Mouse (Mus musculus): ENCODE results near the gene Plcb4. TPM values are rescaled to one million over a fixed set of nuclear protein-coding genes. Genes with fewer than 3 reads are reported as not detected.

The Plcb4 gene
- polyA plus RNA-seq, 1 experiment from 2014 or later: 29.3 TPM

GRCm38 (mm10) chr2:135797677-135798546 lies 139.1 kb downstream of the Plcb4 start:
- Histone ChIP-seq H3K4me3 (ENCODE audit: low read depth, low read length) (no peak overlapping the region), H3K27ac (ENCODE audit: low read depth, low read length) (no peak overlapping the region), H3K27me3 (ENCODE audit: control insufficient read depth, insufficient read depth, low read length) (no peaks in the 10 kb centered on the region), H3K36me3 (ENCODE audit: control insufficient read depth, insufficient read depth, low read length) (no peaks in the 10 kb centered on the region), H3K9me3 (ENCODE audit: control insufficient read depth, low read length) (no peaks in the 10 kb centered on the region), H3K4me1 (replicated peaks; ENCODE audit: control insufficient read depth, insufficient read depth, low read length) (0 out of 2 replicates have a peak, but pooled peaks cover 2% of the 10 kb centered on the region), H3K9ac (ENCODE audit: low read depth, low read length) (no peak overlapping the region), H3K4me2 (replicated peaks; ENCODE audit: low read depth, low read length) (no peak overlapping the region)
- DNase-seq (ENCODE audit: low spot score) (peak; percentile 28), ATAC-seq (ENCODE audit: low FRiP score) (peak; percentile 50; the same call in 1 of the 2 replicates)
- 43% methylated on average over 5 of the region's 5 CpGs for WGBS

DNA sequence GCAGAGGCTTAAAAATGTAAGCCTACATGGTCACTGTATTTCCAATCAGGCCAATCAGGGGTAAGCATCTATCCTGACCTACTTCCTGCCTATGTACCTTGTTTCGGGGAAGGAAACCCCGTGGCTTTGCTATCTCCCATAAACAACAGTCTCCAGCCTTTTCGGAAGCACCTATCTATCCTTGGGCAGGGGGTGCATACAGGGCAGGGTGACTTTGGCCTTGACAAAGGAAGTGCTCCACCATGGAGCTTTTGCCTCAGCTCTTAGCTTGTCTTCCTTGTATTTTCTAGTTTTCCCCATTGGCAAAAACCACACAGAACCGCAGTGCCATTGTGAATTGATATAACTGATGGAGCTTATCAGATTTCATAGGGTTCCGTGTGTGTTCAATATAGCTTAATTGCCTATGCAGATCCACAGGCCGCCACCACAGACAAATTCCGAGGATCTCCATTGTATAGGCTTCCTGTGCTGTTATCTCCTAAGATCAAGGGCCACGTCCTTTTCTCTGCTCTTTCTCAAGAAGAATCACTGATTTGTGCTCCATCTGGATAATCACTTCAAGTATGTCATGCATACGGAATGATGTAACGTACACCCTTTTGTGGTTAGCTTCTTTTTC lies 140.4 kb downstream of the Plcb4 start:
- Histone ChIP-seq H3K4me3 (ENCODE audit: low read depth, low read length) (no peak overlapping the region), H3K36me3 (ENCODE audit: control insufficient read depth, insufficient read depth, low read length) (no peaks in the 10 kb centered on the region), H3K9me3 (ENCODE audit: control insufficient read depth, low read length) (no peaks in the 10 kb centered on the region), H3K4me1 (replicated peaks; ENCODE audit: control insufficient read depth, insufficient read depth, low read length) (0 out of 2 replicates have a peak, but pooled peaks cover 2% of the 10 kb centered on the region), H3K27ac (ENCODE audit: low read depth, low read length) (no peak overlapping the region), H3K27me3 (ENCODE audit: control insufficient read depth, insufficient read depth, low read length) (no peaks in the 10 kb centered on the region), H3K4me2 (replicated peaks; ENCODE audit: low read depth, low read length) (no peak overlapping the region), H3K9ac (ENCODE audit: low read depth, low read length) (no peak overlapping the region)
- ATAC-seq (ENCODE audit: low FRiP score) (no peak), DNase-seq (ENCODE audit: low spot score) (no peak)
- WGBS: 82% methylated on average over 10 of the region's 10 CpGs

DNA sequence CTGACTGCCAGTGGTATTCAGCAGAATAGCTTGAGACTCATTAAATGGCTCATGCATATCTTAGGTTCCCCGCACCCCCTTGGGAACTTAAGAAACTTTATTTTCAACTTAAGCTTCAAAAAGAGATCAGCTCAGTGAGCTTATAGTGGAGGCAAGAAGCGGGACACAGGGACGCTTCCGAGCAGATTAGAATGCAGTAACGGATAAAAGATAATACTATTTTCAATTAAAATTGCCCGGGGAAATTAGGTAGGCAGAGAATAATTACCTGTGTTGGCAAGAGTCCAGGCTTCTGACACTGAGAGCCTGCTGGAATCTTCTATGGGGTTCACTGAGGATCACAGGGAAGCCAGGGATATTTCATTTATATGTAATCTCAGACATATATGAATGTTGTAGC lies 141.6 kb downstream of the Plcb4 start:
- 0 out of 2 replicates have a peak, but pooled peaks cover 2% of the 10 kb centered on the region for H3K4me1 ChIP-seq (replicated peaks; ENCODE audit: control insufficient read depth, insufficient read depth, low read length)

DNA sequence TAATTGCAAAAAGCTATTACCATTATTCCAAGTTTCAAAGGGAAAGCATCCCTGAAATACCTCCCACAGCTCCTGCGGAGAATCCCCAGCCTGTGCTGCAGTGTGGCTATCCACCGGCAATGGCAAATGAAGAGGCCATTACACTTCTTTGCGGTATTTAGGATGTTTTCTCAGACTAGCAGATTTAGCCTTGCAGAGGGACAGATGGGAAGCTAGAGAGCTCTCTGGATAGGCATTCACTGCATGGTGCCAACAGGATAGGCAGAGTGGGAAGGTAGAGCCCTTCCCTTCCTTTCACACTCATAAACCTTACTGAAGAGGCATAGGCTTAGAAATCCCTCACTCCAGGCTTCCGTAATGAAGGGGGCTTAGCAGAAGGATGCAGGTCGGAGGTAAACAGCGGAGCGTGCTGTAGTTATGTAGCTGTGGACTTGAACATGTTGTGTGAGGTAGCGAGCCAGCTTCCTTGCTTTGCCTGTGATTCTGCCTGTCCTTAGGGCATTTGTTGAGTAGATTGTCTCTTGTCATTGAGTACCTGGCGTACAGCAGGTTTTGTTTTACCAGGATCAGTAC lies 144.2 kb downstream of the Plcb4 start:
- H3K4me2 ChIP-seq (replicated peaks; ENCODE audit: low read depth, low read length): no peak overlapping the region
- no peaks in the 10 kb centered on the region for H3K36me3 ChIP-seq (ENCODE audit: control insufficient read depth, insufficient read depth, low read length)
- H3K27ac ChIP-seq (ENCODE audit: low read depth, low read length): no peak overlapping the region
- H3K9me3 ChIP-seq (ENCODE audit: control insufficient read depth, low read length): no peaks in the 10 kb centered on the region
- no peak overlapping the region for H3K4me3 ChIP-seq (ENCODE audit: low read depth, low read length)
- 93% methylated on average over 9 of the region's 9 CpGs for WGBS
- ATAC-seq (ENCODE audit: low FRiP score) (no peak), DNase-seq (ENCODE audit: low spot score) (no peak)
- no peaks in the 10 kb centered on the region for H3K27me3 ChIP-seq (ENCODE audit: control insufficient read depth, insufficient read depth, low read length)
- H3K9ac ChIP-seq (ENCODE audit: low read depth, low read length): no peak overlapping the region
- H3K4me1 ChIP-seq (replicated peaks; ENCODE audit: control insufficient read depth, insufficient read depth, low read length): no peaks in the 10 kb centered on the region

More for the DNA sequence above, 141.6 kb downstream of the Plcb4 start:
- ATAC-seq (ENCODE audit: low FRiP score): no peak
- Histone ChIP-seq H3K36me3 (ENCODE audit: control insufficient read depth, insufficient read depth, low read length) (no peaks in the 10 kb centered on the region), H3K4me2 (replicated peaks; ENCODE audit: low read depth, low read length) (no peak overlapping the region), H3K9me3 (ENCODE audit: control insufficient read depth, low read length) (no peaks in the 10 kb centered on the region), H3K4me3 (ENCODE audit: low read depth, low read length) (no peak overlapping the region), H3K27ac (ENCODE audit: low read depth, low read length) (no peak overlapping the region), H3K9ac (ENCODE audit: low read depth, low read length) (no peak overlapping the region), H3K27me3 (ENCODE audit: control insufficient read depth, insufficient read depth, low read length) (no peaks in the 10 kb centered on the region)
- 91% methylated on average over 6 of the region's 6 CpGs for WGBS
- no peak for DNase-seq (ENCODE audit: low spot score)

- 87% methylated on average over 15 of the region's 15 CpGs for WGBS
- H3K4me2 ChIP-seq (replicated peaks; ENCODE audit: low read depth, low read length): no peak overlapping the region
These were observed 147.2 kb downstream of the Plcb4 start for GRCm38 (mm10) chr2:135805748-135806685.

DNA sequence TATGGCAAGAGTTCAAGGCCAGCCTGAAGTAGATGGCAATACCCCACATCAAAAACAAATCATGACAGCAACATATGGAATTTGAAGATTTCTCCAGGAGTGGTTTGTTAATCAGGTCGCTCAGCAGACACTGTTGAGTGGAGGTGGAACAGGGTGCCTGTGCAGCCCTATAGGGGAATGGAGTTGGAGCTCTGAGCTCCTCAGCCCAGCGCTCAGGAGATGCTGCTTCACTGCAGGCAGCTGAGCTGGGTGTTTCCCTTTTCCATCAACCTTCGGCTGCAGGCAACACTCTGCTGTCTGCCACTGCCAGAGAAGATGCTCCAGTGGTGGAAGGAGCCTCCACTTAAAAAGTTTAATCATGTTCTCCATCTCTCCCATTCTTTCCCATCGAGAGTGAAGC lies 149.5 kb downstream of the Plcb4 start:
- no peak for ATAC-seq (ENCODE audit: low FRiP score)
- WGBS: 75% methylated on average over 4 of the region's 4 CpGs

More at GRCm38 (mm10) chr2:135805748-135806685, 147.2 kb downstream of the Plcb4 start:
- H3K9me3 ChIP-seq (ENCODE audit: control insufficient read depth, low read length): no peaks in the 10 kb centered on the region
- H3K36me3 ChIP-seq (ENCODE audit: control insufficient read depth, insufficient read depth, low read length): no peaks in the 10 kb centered on the region
- no peak overlapping the region for H3K27ac ChIP-seq (ENCODE audit: low read depth, low read length)
- H3K4me1 ChIP-seq (replicated peaks; ENCODE audit: control insufficient read depth, insufficient read depth, low read length): no peaks in the 10 kb centered on the region
- H3K27me3 ChIP-seq (ENCODE audit: control insufficient read depth, insufficient read depth, low read length): no peaks in the 10 kb centered on the region
- ATAC-seq (ENCODE audit: low FRiP score) (no peak), DNase-seq (ENCODE audit: low spot score) (no peak)
- no peak overlapping the region for H3K9ac ChIP-seq (ENCODE audit: low read depth, low read length)
- H3K4me3 ChIP-seq (ENCODE audit: low read depth, low read length): no peak overlapping the region

DNA sequence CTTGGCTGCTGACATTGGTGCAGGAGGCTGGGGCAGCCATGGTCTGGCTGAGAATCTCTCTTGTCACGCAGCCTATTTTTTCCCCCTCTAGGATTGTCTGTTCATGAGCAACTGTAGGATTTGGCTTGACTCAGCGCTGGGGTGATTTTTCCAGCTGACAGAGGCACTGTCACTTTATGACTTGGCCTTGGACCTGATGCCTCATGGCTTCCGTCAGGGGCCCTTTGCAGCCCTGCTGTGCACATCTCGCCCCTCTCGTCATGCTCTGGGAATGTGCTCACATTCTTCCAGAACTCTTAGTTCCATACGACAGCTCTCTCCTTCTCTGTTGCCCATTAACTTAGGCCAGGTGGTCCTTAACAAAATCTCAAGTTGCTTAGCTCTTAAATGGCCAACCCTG lies 152.0 kb downstream of the Plcb4 start:
- Histone ChIP-seq H3K4me2 (replicated peaks; ENCODE audit: low read depth, low read length) (no peak overlapping the region), H3K27ac (ENCODE audit: low read depth, low read length) (no peak overlapping the region), H3K9ac (ENCODE audit: low read depth, low read length) (no peak overlapping the region), H3K36me3 (ENCODE audit: control insufficient read depth, insufficient read depth, low read length) (no peaks in the 10 kb centered on the region), H3K4me3 (ENCODE audit: low read depth, low read length) (no peak overlapping the region), H3K4me1 (replicated peaks; ENCODE audit: control insufficient read depth, insufficient read depth, low read length) (no peaks in the 10 kb centered on the region), H3K27me3 (ENCODE audit: control insufficient read depth, insufficient read depth, low read length) (no peaks in the 10 kb centered on the region), H3K9me3 (ENCODE audit: control insufficient read depth, low read length) (no peaks in the 10 kb centered on the region)
- ATAC-seq (ENCODE audit: low FRiP score): no peak
- WGBS: 68% methylated on average over 6 of the region's 6 CpGs
- no peak for DNase-seq (ENCODE audit: low spot score)

More for the DNA sequence above, 149.5 kb downstream of the Plcb4 start:
- Histone ChIP-seq H3K9ac (ENCODE audit: low read depth, low read length) (no peak overlapping the region), H3K27ac (ENCODE audit: low read depth, low read length) (no peak overlapping the region), H3K27me3 (ENCODE audit: control insufficient read depth, insufficient read depth, low read length) (no peaks in the 10 kb centered on the region), H3K4me3 (ENCODE audit: low read depth, low read length) (no peak overlapping the region), H3K4me2 (replicated peaks; ENCODE audit: low read depth, low read length) (no peak overlapping the region), H3K4me1 (replicated peaks; ENCODE audit: control insufficient read depth, insufficient read depth, low read length) (no peaks in the 10 kb centered on the region), H3K9me3 (ENCODE audit: control insufficient read depth, low read length) (no peaks in the 10 kb centered on the region), H3K36me3 (ENCODE audit: control insufficient read depth, insufficient read depth, low read length) (no peaks in the 10 kb centered on the region)
- no peak for DNase-seq (ENCODE audit: low spot score)

GRCm38 (mm10) chr2:135811453-135812101 lies 152.8 kb downstream of the Plcb4 start:
- H3K4me3 ChIP-seq (ENCODE audit: low read depth, low read length): no peak overlapping the region
- no peak overlapping the region for H3K27ac ChIP-seq (ENCODE audit: low read depth, low read length)
- H3K4me2 ChIP-seq (replicated peaks; ENCODE audit: low read depth, low read length): no peak overlapping the region
- 72% methylated on average over 5 of the region's 5 CpGs for WGBS
- DNase-seq (ENCODE audit: low spot score) (no peak), ATAC-seq (ENCODE audit: low FRiP score) (no peak)
- no peaks in the 10 kb centered on the region for H3K4me1 ChIP-seq (replicated peaks; ENCODE audit: control insufficient read depth, insufficient read depth, low read length)
- H3K9ac ChIP-seq (ENCODE audit: low read depth, low read length): no peak overlapping the region
- no peaks in the 10 kb centered on the region for H3K36me3 ChIP-seq (ENCODE audit: control insufficient read depth, insufficient read depth, low read length)
- no peaks in the 10 kb centered on the region for H3K27me3 ChIP-seq (ENCODE audit: control insufficient read depth, insufficient read depth, low read length)
- no peaks in the 10 kb centered on the region for H3K9me3 ChIP-seq (ENCODE audit: control insufficient read depth, low read length)

Data from hindbrain, embryonic 11.5 days (tissue).